Mouse (Mus musculus) thymus, postnatal 4 days (tissue): ENCODE results near the gene Cpeb4.

Source experiments
- DNase-seq: peaks from one replicate; pipeline ENCODE4 v3.0.0; 2021

The Cpeb4 gene

GRCm38 (mm10) chr11:31902251-31903001, 30.4 kb downstream of the Cpeb4 start:
- DNase-seq: no peak

GRCm38 (mm10) chr11:31906499-31906898, 34.5 kb downstream of the Cpeb4 start:
- no peak for DNase-seq

- no peak for DNase-seq
These were observed 35.6 kb downstream of the Cpeb4 start for GRCm38 (mm10) chr11:31907650-31908049.

GRCm38 (mm10) chr11:31912958-31913357, 40.9 kb downstream of the Cpeb4 start:
- DNase-seq: no peak

- DNase-seq: no peak
These were observed 45.8 kb downstream of the Cpeb4 start for GRCm38 (mm10) chr11:31917769-31918168.

GRCm38 (mm10) chr11:31930051-31930450, 58.0 kb downstream of the Cpeb4 start:
- no peak for DNase-seq

GRCm38 (mm10) chr11:31935652-31936051, 63.6 kb downstream of the Cpeb4 start:
- no peak for DNase-seq

- no peak for DNase-seq
These were observed 65.0 kb downstream of the Cpeb4 start for GRCm38 (mm10) chr11:31936910-31937525.

- DNase-seq: no peak
These were observed 69.1 kb downstream of the Cpeb4 start for GRCm38 (mm10) chr11:31940898-31941639.

GRCm38 (mm10) chr11:31941640-31942638, 69.9 kb downstream of the Cpeb4 start:
- peak; percentile 69 for DNase-seq

- DNase-seq: peak; percentile 36
These were observed 73.5 kb downstream of the Cpeb4 start for GRCm38 (mm10) chr11:31945471-31945870.

- peak; percentile 46 for DNase-seq
These were observed 76.7 kb downstream of the Cpeb4 start for GRCm38 (mm10) chr11:31948462-31949330.

- DNase-seq: peak; percentile 82
These were observed 77.3 kb downstream of the Cpeb4 start for GRCm38 (mm10) chr11:31949331-31949785.

- DNase-seq: peak; percentile 1
These were observed 88.1 kb downstream of the Cpeb4 start for GRCm38 (mm10) chr11:31960071-31960470.

- peak; percentile 9 for DNase-seq
These were observed 92.0 kb downstream of the Cpeb4 start for GRCm38 (mm10) chr11:31963993-31964392.

- DNase-seq: peak; percentile 48
These were observed 93.5 kb downstream of the Cpeb4 start, which contains the start of gene 4930524B15Rik for GRCm38 (mm10) chr11:31965256-31966134. 4930524B15Rik (plus strand) TSS chr11:31965592.

GRCm38 (mm10) chr11:31974132-31974531, 102.1 kb downstream of the Cpeb4 start:
- DNase-seq: peak; percentile 3

- DNase-seq: peak; percentile 3
These were observed 102.8 kb downstream of the Cpeb4 start for GRCm38 (mm10) chr11:31974826-31975225.

GRCm38 (mm10) chr11:31975678-31976077, 103.7 kb downstream of the Cpeb4 start:
- DNase-seq: peak; percentile 2

- no peak for DNase-seq
These were observed 104.1 kb downstream of the Cpeb4 start for GRCm38 (mm10) chr11:31976137-31976536.
